Mouse (Mus musculus) liver, adult (tissue): ENCODE data around the gene Iqschfp.

Experiments
- GATA4 ChIP-seq: IDR thresholded peaks from 2 replicates; pipeline ENCODE4 v1.6.1; 2014; ENCODE audit warnings: mild to moderate bottlenecking, low read length; ENCODE audit not compliant: insufficient replicate concordance

Iqschfp gene

GRCm38 (mm10) chr3:68633577-68633976 lies 741.5 kb downstream of the Iqschfp start:
- no peak for TF ChIP-seq GATA4

GRCm38 (mm10) chr3:68637960-68638359 lies 745.9 kb downstream of the Iqschfp start:
- TF ChIP-seq GATA4: no peak

- TF ChIP-seq GATA4: no peak
Observed at GRCm38 (mm10) chr3:68638703-68639102, 746.7 kb downstream of the Iqschfp start.

DNA sequence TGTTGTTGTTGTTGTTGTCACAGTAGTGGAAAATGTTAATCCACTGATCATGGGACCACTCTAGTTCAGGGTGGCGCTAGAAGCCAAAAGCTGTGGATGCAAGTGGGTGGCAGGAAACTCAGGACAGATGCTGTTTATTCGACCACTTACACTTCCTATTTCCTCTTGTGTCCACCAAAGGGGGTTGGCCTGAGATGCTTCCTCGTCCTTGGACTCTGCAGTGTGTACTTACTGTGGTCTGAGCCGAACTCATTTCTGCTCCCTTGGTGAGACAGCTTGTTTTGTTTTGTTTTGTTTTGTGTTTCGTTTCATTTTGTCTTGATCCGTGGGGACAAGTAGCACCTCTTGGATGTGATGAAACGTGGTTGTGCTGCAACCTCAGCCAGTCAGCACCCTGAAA lies 750.9 kb downstream of the Iqschfp start:
- TF ChIP-seq GATA4: no peak

- TF ChIP-seq GATA4: no peak
Observed at GRCm38 (mm10) chr3:68646387-68647130, 754.5 kb downstream of the Iqschfp start.

- TF ChIP-seq GATA4: no peak
Observed at GRCm38 (mm10) chr3:68647282-68647681, 755.2 kb downstream of the Iqschfp start.

- no peak for TF ChIP-seq GATA4
Observed at GRCm38 (mm10) chr3:68650251-68650650, 758.2 kb downstream of the Iqschfp start.

DNA sequence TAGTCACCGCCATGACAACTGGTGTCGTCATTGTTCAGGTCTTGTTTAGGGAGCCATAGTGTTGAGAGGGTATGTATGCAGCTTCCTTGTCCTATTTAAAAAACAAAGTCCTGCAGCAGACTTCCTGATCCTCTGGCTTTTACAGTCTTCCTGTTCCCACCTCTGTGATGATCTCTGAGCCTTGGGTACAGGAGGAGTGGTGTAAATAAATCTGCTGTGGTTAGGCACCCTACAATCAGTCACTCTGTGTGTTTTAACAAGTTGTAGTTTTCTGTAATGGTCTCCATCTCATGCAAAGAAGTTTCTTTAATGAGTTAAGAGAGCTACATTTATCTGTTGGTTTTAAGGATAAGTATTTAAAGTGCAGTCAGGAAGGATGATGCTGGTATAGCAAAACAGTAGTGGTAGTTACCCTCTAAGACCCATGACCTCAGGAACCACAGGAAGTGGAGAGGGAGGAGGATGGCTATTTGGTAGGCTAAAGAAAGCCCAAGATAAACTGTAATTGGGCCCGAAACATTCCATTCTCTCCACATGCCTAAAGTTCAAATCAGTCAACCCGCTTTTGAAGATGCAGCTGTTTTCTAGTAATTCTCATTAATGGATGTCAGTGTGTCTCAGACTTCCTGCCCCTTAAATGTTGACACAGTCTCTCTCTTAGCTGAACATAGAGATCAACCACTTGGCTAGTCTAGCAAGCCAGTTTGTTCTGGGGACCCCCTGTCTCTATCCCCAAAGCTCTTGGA lies 764.7 kb downstream of the Iqschfp start:
- TF ChIP-seq GATA4: peak; percentile 13; the same call in 1 of the 2 replicates

- TF ChIP-seq GATA4: no peak
Observed at GRCm38 (mm10) chr3:68657589-68658245, 765.7 kb downstream of the Iqschfp start.

DNA sequence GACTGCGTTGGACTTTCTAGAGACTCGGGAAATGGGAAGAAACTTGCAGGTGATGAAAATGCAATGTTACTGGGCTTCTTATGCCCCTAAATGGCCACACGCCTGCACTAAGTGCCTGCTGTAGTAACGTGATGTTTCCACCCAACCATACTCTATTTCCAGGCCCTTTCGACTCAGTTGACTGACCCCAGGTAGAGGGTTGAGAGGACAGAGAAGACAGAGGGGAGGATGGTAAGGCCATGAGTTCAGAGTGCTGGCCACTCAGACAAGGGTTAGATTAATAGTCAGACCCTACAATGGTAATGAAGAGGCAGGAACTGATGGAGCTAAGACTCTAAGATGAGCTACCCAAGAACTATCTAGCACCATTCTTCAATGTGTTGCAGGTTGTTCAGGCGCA lies 768.0 kb downstream of the Iqschfp start:
- no peak for TF ChIP-seq GATA4

GRCm38 (mm10) chr3:68660538-68660937 lies 768.5 kb downstream of the Iqschfp start:
- no peak for TF ChIP-seq GATA4

DNA sequence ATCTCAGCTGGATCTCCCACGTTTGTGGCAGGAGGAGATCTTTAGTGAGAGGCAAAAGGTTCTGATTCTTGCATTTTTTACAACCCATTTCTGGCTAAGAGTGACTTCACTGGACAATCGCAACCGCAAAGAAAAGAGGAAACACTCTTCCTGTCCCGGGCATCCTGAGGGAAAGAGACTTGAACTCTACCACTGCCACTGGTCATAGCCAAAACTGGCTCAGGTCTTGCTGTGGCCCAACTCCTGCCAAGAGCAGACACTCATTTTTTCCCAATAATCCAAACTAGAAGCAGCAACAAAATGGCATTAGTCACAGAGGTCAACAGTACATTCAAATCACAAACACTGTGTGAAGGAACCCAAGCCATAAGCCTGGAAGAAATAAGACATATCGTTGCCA lies 770.4 kb downstream of the Iqschfp start:
- no peak for TF ChIP-seq GATA4

- no peak for TF ChIP-seq GATA4
Observed at GRCm38 (mm10) chr3:68664337-68664736, 772.3 kb downstream of the Iqschfp start.

GRCm38 (mm10) chr3:68666377-68666776 lies 774.3 kb downstream of the Iqschfp start:
- no peak for TF ChIP-seq GATA4

- no peak for TF ChIP-seq GATA4
Observed at GRCm38 (mm10) chr3:68667852-68668251, 775.8 kb downstream of the Iqschfp start.

GRCm38 (mm10) chr3:68669418-68669974 lies 777.5 kb downstream of the Iqschfp start:
- no peak for TF ChIP-seq GATA4

GRCm38 (mm10) chr3:68674721-68675120 lies 782.7 kb downstream of the Iqschfp start:
- TF ChIP-seq GATA4: no peak
